Mouse (Mus musculus) kidney, adult 2 months (tissue): Measurements from ENCODE around the gene Nup62.

Experiments
- CTCF ChIP-seq: fragments of 200-500 bp; conservative IDR thresholded peaks from 2 replicates; pipeline ENCODE4 v1.5.1; 2011; ENCODE audit warnings: low read depth, mild to moderate bottlenecking, control low read depth, low read length, moderate library complexity, mixed read lengths; ENCODE audit not compliant: insufficient read depth, insufficient read length
- POLR2A ChIP-seq: fragments of 200-500 bp; IDR thresholded peaks from one replicate; pipeline ENCODE4 v1.6.1; 2011; ENCODE audit warnings: low read depth, low read length, control low read depth

GRCm38 (mm10) chr7:44870614-44871013, 54.7 kb downstream of the Nup62 start:
- TF ChIP-seq CTCF (no peak), POLR2A (no peak)
